Mouse (Mus musculus) retina, adult 2 months (tissue): ENCODE measurements around the gene Pcbp4.
"Not testable (repeated sequence)": the region's sequence is repeated elsewhere in the genome, so short reads cannot be mapped to it uniquely, and the experiment has no call there.

ENCODE experiments used
- DNase-seq: peaks from one replicate; pipeline ENCODE4 v3.0.0-alpha.2; 2012; ENCODE audit warnings: low read depth, low spot score

The Pcbp4 gene

DNA sequence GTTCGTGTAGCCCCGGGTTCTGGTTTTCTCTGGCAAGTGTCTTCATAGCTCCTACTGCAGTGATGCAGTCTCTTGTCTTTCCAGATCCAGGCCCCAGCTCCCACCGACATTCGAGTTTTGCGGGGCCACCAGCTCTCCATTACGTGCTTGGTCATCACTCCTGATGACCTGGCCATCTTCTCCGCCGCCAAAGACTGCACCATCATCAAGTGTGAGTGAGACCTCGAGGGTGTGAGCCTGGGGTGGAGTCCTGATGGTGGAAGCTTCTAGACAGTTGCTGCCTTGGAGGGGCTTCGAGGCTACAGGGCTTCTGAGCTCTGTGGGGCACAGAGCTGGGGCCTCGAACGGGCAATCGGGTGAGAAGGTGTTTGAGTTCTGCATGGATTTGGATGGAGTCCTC, 28.6 kb downstream of the Pcbp4 start:
- DNase-seq = no peak

DNA sequence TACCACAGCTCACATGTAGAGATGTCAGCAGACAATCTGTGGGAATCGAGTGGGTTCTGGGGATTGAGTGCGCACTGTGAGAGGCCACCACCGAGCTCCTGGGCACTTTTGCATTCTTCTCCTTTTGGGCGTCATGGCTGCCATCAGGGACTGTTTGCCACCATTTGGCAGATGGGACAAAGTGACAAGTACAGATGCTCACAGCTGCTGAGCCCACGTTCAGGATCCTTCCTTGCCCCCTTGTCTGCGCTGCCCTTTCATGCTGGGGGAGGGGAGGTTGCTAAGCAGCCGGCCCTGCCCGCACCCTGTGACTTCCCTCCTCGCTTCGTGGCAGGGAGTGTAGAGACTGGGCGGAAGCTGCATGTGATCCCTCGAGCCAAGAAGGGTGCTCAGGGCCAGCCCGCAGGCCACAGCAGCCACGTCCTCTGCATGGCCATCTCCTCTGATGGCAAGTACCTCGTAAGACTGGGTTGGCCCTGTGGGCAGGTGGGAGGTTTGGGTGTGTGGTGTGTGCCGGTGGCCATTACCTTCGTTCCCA, 29.6 kb downstream of the Pcbp4 start:
- DNase-seq = no peak

DNA sequence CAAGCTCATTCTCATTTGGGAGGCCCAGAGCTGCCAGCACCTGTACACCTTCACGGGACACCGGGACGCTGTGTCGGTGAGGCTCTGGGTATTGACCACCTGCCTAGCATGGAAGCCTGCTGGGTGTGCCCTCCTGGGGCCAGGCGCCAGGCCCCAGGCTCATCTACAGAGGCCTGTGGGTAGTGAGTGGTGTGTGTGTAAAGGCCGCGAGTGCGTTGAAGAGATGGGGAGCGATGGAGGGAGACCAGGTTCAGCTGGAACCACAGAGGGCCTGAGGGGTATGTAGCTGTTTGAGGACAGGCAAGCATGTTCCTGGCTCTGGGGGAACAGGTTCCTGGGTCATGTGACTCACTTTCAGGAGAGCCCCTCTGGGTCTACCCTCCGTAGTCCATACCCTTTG, 30.0 kb downstream of the Pcbp4 start:
- no peak for DNase-seq

DNA sequence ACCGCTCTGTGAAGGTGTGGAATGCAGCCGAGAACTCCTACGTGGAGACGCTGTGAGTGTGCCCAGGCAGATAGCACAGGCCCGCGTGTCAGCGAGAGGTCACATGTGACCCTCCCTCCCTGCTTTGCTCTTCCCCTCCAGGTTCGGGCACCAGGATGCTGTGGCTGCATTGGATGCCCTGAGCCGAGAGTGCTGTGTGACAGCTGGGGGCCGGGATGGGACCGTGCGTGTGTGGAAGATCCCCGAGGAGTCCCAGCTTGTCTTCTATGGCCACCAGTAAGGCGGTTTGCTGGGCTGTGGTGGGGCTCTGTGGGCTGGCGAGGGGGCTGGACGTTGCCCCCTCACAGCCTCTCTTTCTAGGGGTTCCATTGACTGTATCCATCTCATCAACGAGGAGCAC, 30.5 kb downstream of the Pcbp4 start:
- DNase-seq = no peak

DNA sequence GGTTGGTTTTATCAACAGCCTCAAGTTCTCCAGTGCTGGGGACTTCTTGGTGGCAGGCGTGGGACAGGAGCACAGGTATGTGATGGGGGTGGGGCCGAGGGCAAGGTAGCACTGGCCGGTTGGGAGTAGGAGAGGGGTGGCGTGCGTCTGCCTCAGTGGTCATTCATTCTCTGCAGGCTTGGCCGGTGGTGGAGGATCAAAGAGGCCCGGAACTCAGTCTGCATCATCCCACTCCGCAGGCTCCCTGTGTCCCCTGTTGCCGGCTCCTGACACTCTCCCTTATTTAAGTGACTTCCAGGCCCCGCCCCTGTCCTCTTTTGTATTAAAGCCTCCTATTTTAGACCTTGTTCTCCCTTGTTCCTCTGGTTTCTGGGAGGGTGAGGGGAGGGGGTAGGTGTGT, 32.0 kb downstream of the Pcbp4 start:
- DNase-seq = no peak

DNA sequence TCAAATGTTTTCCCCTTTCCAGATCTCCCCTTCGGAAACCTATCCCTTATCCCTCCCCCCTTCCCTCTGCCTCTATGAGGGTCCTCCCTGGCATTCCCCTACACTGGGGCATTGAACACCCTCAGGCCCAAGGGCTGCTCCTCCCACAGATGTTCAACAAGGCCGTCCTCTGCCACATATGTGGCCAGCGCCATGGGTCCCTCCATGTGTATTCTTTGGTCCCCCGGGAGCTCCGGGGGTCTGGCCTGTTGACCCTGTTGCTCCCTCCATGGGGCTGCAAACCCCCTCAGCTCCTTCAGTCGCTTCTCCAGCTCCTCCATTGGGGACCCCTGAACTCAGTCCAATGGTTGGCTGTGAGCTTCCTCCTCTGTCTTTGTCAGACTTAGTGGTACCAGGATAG, 34.5 kb downstream of the Pcbp4 start:
- DNase-seq = not testable (repeated sequence)

DNA sequence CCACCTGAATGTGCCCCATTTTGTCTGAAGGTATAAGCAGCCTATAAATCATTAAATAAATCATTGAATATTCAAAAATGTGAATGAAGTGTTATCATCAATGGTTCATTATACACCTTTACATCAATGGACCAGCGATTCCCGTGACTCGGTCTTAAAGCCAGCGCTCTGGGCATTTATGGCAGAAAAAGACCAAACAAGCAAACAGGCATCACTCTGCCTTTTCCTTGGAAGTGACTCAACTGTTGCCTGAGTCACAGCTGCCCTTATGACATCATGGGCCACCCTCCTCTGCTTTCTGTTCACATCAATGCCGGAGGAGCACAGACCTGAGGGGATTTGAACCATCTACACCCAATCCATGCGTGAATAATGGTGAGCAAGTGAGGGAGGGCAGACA, 46.6 kb downstream of the Pcbp4 start, which contains the start of gene Iqcf1:
TSS of gene Iqcf1 (plus strand) at position 301 of the 400 bp plus-strand sequence.
- DNase-seq = no peak

DNA sequence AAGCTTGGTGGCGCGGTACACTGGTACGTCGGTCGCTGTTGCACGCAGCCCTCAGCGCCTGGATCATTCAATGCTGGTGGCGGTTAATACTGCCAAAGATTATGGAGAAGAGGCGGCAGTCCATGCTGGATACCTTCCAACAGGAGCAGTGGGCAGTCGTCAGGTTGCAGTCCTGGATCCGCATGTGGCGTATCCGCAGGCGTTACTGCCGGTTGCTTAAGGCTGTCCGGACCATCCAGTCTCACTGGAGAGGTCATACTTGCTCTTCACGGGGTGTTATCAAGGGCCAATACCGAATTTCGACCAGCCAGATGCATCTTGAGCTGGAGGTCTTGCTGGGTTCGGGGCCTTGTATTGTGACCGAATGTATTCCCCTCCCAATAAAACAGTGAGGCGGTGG, 48.8 kb downstream of the Pcbp4 start:
- DNase-seq = no peak

DNA sequence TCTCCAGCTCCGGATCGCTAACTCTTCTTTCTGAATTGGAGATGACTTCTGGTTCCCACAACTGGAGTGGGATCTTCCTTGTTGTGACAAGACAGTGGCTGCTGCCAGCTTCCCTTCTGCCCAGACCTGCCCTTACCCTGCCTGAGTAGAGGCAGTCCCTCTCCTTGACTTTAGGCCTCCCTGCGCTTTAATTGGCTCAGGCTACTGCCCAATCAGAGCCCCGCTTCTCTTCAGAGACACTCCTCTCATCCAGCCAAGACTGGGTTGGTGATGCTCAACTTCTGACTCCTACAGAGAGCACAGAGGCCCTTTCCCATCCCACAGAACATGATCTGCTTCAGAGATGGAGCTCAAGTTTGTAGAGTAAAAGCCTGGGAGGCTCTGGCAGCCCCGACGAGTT, 51.2 kb downstream of the Pcbp4 start:
- DNase-seq = no peak

DNA sequence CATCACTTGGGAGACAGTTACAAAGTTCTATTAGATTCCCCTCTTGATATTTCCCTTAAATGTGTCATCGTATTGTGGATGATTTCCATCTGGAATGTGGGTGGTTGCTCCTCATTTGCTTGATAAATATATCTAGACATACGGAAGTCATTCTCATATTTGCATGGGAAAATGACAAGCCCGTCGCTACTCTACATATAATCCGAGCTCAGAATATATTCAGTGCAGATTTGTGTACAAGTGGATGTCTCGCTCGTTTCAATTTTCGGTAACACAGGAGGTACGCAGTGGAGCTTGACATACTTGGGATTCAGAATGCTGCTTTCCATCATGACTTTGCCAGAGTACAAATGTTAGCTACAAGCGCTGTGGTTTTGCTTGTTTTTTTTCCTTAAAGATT, 56.3 kb downstream of the Pcbp4 start:
- DNase-seq = no peak

DNA sequence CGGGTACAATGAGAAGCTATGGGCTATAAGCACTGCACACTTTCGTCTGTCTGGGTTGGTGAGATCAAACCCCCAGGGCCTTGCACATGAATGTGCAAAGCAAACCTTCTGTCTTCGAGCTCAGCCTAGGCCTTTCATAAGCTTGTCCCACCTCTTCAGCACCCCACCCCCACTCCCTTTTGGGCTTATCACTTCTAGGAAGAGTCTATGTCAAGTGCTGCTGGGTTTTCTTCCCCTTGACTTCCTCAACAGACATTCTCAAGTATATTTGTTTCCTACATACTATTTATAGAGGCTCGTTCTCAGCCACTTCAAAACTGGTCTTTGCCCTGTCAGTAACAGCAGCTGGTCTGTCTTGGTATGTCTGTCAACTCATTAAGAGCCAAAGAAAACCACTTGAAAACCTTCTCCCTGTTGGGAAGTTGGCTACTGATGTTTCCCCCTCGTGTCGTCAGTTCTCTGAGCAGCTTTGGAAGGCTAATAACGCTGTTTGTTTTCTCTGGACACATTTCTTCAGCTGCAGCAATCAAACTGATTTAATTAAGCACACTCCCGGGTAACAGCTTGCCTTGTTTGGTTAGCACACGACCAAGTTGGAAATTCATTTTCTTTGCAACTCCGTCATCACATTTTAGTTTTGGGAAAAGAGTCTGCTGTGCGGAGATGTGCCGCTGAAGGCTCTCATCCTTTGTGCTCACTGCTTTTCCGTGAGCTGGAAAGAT, 59.8 kb downstream of the Pcbp4 start:
- no peak for DNase-seq

DNA sequence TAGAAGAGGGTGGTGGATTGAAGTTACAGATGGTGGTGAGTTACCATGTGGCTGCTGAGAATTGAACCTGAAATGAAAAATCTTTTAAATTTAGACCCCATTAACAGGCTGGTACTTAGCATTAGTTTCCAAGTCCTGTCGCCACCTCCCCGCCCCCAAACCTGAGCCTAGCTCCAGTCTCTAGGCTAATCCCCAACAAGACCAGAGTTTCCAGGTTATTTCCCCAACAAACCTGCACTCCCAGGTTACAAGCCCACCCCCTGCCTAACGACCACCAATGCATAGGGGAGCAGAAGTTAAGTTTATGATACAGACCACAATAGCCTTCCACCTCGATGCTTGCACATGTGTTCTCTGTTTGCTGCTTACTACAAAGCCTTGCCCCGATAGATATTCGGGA, 60.5 kb downstream of the Pcbp4 start:
- no peak for DNase-seq
